Mouse (Mus musculus) kidney, adult 9 months (tissue): Measurements from ENCODE around the gene Rad9a.

Experiments used
- DNase-seq: peaks from one replicate; pipeline ENCODE4 v3.0.0; 2022

The Rad9a gene

GRCm38 (mm10) chr19:4162646-4163542 is 38.6 kb downstream of the Rad9a start, which contains the start of gene Rps6kb2:
Gene Rps6kb2, minus strand, starts transcription at chr19:4163354.
- DNase-seq, result peak; percentile 98

GRCm38 (mm10) chr19:4159049-4159448 is 42.4 kb downstream of the Rad9a start:
- no peak for DNase-seq

- DNase-seq, result no peak
Observed at GRCm38 (mm10) chr19:4156771-4157170, 44.7 kb downstream of the Rad9a start.

- DNase-seq, result no peak
Observed at GRCm38 (mm10) chr19:4156073-4156579, 45.3 kb downstream of the Rad9a start.

GRCm38 (mm10) chr19:4155223-4156072 is 46.0 kb downstream of the Rad9a start:
- no peak for DNase-seq

GRCm38 (mm10) chr19:4154437-4155222 is 46.8 kb downstream of the Rad9a start:
- DNase-seq, result no peak

- DNase-seq, result no peak
Observed at GRCm38 (mm10) chr19:4153232-4153654, 48.2 kb downstream of the Rad9a start, which contains the start of gene Ptprcap. Gene Ptprcap, plus strand, starts transcription at chr19:4153604.

- no peak for DNase-seq
Observed at GRCm38 (mm10) chr19:4152445-4153231, 48.8 kb downstream of the Rad9a start.

- DNase-seq, result no peak
Observed at GRCm38 (mm10) chr19:4151898-4152297, 49.6 kb downstream of the Rad9a start.

GRCm38 (mm10) chr19:4151488-4151860 is 50.0 kb downstream of the Rad9a start:
- no peak for DNase-seq

GRCm38 (mm10) chr19:4150567-4151487 is 50.6 kb downstream of the Rad9a start:
- no peak for DNase-seq

GRCm38 (mm10) chr19:4149764-4150461 is 51.5 kb downstream of the Rad9a start:
- DNase-seq, result no peak

GRCm38 (mm10) chr19:4149283-4149682 is 52.2 kb downstream of the Rad9a start:
- DNase-seq, result no peak

- peak; percentile 32 for DNase-seq
Observed at GRCm38 (mm10) chr19:4148819-4149218, 52.6 kb downstream of the Rad9a start.

- DNase-seq, result peak; percentile 98
Observed at GRCm38 (mm10) chr19:4148491-4148806, 53.0 kb downstream of the Rad9a start, which contains the start of gene Coro1b. Gene Coro1b, plus strand, starts transcription at chr19:4148619.

- no peak for DNase-seq
Observed at GRCm38 (mm10) chr19:4147782-4148490, 53.5 kb downstream of the Rad9a start.

GRCm38 (mm10) chr19:4147022-4147405 is 54.4 kb downstream of the Rad9a start:
- DNase-seq, result peak; percentile 33

GRCm38 (mm10) chr19:4146366-4147021 is 55.0 kb downstream of the Rad9a start:
- no peak for DNase-seq

GRCm38 (mm10) chr19:4145936-4146335 is 55.5 kb downstream of the Rad9a start:
- DNase-seq, result peak; percentile 11
